Mouse (Mus musculus) olfactory bulb, adult 2 months (tissue): Measurements from ENCODE around the gene Adgra1. TPM values are rescaled to one million over a fixed set of nuclear protein-coding genes. Genes with fewer than 3 reads are reported as not detected.

Experiments
- H3K27ac ChIP-seq: fragments of 200-500 bp; 2 replicates; pipeline ENCODE4 v1.5.1; 2012; ENCODE audit warnings: low read depth, low read length; ENCODE audit not compliant: insufficient read depth
- H3K4me1 ChIP-seq: fragments of 200-500 bp; 2 replicates; pipeline ENCODE4 v1.6.1; 2012; ENCODE audit warnings: low read length; ENCODE audit not compliant: control insufficient read depth, insufficient read depth
- H3K4me3 ChIP-seq: fragments of 200-500 bp; 2 replicates; pipeline ENCODE4 v1.5.1; 2012; ENCODE audit warnings: mild to moderate bottlenecking, low read depth, low read length, moderate library complexity; ENCODE audit not compliant: insufficient read depth
- CTCF ChIP-seq: fragments of 200-500 bp; IDR thresholded peaks from 2 replicates; pipeline ENCODE4 v1.5.1; 2012; ENCODE audit warnings: low read depth, mild to moderate bottlenecking, low read length, moderate library complexity; ENCODE audit not compliant: insufficient read depth
- POLR2A ChIP-seq: fragments of 200-500 bp; IDR thresholded peaks from 2 replicates; pipeline ENCODE4 v1.6.1; 2012; ENCODE audit warnings: mild to moderate bottlenecking, low read depth, low read length, moderate library complexity; ENCODE audit not compliant: insufficient read depth
- WGBS: fragments of 180-500 bp; shearing (Covaris S2); methylation state at CpG from one replicate; pipeline ENCODE4 v1.1.7; 2018; 5-methylcytosine and 5-hydroxymethylcytosine counted together
- polyA plus RNA-seq: library from polyadenylated mRNA; stranded (reverse); fragments of >200 nt; gene quantifications from 2 replicates; pipeline ENCODE4 v1.2.4, GENCODE M21; 2012; ENCODE audit warnings: low replicate concordance; ENCODE audit not compliant: missing spikeins, insufficient read depth, insufficient read length

The Adgra1 gene
- polyA plus RNA-seq, 1 experiment, result not detected

- Histone ChIP-seq H3K4me1 (0 out of 2 replicates have a peak, but pooled peaks cover 2% of the 10 kb centered on the region), H3K27ac (no peak overlapping the region), H3K4me3 (no peak overlapping the region)
- TF ChIP-seq CTCF (no peak), POLR2A (no peak)
- 83% methylated on average over 5 of the region's 5 CpGs for WGBS
Observed at GRCm38 (mm10) chr7:139843776-139844175, 9.8 kb downstream of the Adgra1 start.

GRCm38 (mm10) chr7:139845101-139845500 is 11.1 kb downstream of the Adgra1 start:
- H3K27ac ChIP-seq, result no peak overlapping the region
- TF ChIP-seq POLR2A, result no peak
- TF ChIP-seq CTCF, result no peak
- H3K4me3 ChIP-seq, result no peak overlapping the region
- 88% methylated on average over 2 of the region's 2 CpGs for WGBS
- peaks cover 9% of the 10 kb centered on the region; the same call in 1 of the 2 replicates for H3K4me1 ChIP-seq

GRCm38 (mm10) chr7:139850152-139850551 is 16.2 kb downstream of the Adgra1 start:
- TF ChIP-seq POLR2A (no peak), CTCF (no peak)
- no peak overlapping the region for H3K27ac ChIP-seq
- H3K4me3 ChIP-seq, result no peak overlapping the region
- H3K4me1 ChIP-seq, result peaks cover 19% of the 10 kb centered on the region
- 41% methylated on average over 6 of the region's 6 CpGs for WGBS

- no peak overlapping the region for H3K27ac ChIP-seq
- peaks cover 23% of the 10 kb centered on the region for H3K4me1 ChIP-seq
- TF ChIP-seq POLR2A, result no peak
- TF ChIP-seq CTCF, result no peak
- no peak overlapping the region for H3K4me3 ChIP-seq
- WGBS, result 73% methylated on average over 5 of the region's 5 CpGs
Observed at GRCm38 (mm10) chr7:139850677-139851076, 16.7 kb downstream of the Adgra1 start.

- Histone ChIP-seq H3K4me3 (no peak overlapping the region), H3K27ac (no peak overlapping the region), H3K4me1 (peaks cover 24% of the 10 kb centered on the region)
- WGBS, result 32% methylated on average over 6 of the region's 6 CpGs
- TF ChIP-seq POLR2A, result no peak
- no peak for TF ChIP-seq CTCF
Observed at GRCm38 (mm10) chr7:139851098-139851497, 17.1 kb downstream of the Adgra1 start.

- TF ChIP-seq POLR2A (no peak), CTCF (no peak)
- Histone ChIP-seq H3K4me3 (no peak overlapping the region), H3K27ac (no peak overlapping the region), H3K4me1 (peaks cover 19% of the 10 kb centered on the region)
- WGBS, result 70% methylated on average over 11 of the region's 11 CpGs
Observed at GRCm38 (mm10) chr7:139855261-139855660, 21.3 kb downstream of the Adgra1 start.

- H3K27ac ChIP-seq, result no peak overlapping the region
- TF ChIP-seq CTCF (no peak), POLR2A (no peak)
- 25% methylated on average over 3 of the region's 3 CpGs for WGBS
- H3K4me1 ChIP-seq, result peaks cover 2% of the 10 kb centered on the region; the same call in 1 of the 2 replicates
- no peak overlapping the region for H3K4me3 ChIP-seq
Observed at GRCm38 (mm10) chr7:139861411-139861810, 27.4 kb downstream of the Adgra1 start.

GRCm38 (mm10) chr7:139863076-139863475 is 29.1 kb downstream of the Adgra1 start:
- no peaks in the 10 kb centered on the region for H3K4me1 ChIP-seq
- no peak overlapping the region for H3K4me3 ChIP-seq
- no peak overlapping the region for H3K27ac ChIP-seq
- no peak for TF ChIP-seq CTCF
- 91% methylated on average over 2 of the region's 2 CpGs for WGBS

- no peak overlapping the region for H3K27ac ChIP-seq
- H3K4me1 ChIP-seq, result no peaks in the 10 kb centered on the region
- H3K4me3 ChIP-seq, result no peak overlapping the region
- TF ChIP-seq POLR2A (no peak), CTCF (no peak)
- 70% methylated on average over 2 of the region's 2 CpGs for WGBS
Observed at GRCm38 (mm10) chr7:139864253-139864652, 30.3 kb downstream of the Adgra1 start.

GRCm38 (mm10) chr7:139864871-139865270 is 30.9 kb downstream of the Adgra1 start:
- TF ChIP-seq POLR2A (no peak), CTCF (no peak)
- Histone ChIP-seq H3K27ac (no peak overlapping the region), H3K4me1 (no peaks in the 10 kb centered on the region), H3K4me3 (no peak overlapping the region)
- WGBS, result 89% methylated on average over 1 of the region's 1 CpGs
